19 mouse cellular contexts compared by ENCODE assay signal in the genomic region with DNA sequence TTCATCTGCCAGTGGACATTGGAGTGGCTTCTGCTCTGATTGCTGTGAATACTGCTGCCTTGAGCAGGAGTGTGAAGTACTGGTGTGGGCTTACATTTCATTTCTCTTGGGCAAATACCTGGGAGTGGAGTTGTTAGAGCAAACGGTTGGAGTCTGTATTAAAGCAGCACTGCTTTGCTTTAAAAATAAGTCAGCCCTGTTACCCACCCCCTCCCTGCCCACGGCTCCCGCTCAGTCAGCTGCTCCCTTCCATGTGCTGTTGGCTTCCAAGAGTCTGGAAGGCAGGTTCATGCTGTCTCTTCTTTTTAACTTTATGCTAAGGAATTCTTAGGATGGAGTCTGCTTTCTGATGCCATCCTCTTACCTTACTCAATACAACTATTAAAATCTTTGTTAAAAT. TPM values are rescaled to one million over a fixed set of nuclear protein-coding genes. Genes with fewer than 3 reads are reported as not detected.
DNase-seq lines count a peak whose midpoint lies in the region; ATAC-seq and TF ChIP-seq lines count a peak whose summit lies in the region.
"Had no signal": no experiment of that assay in that cellular context is flagged by ENCODE, and none has a peak within 500 bp of the region (broad histone marks: within the 10 kb centered on the region; RNA-seq: fewer than 3 reads in every experiment).

No protein-coding gene starts in this region.

- H3K27ac ChIP-seq in layer of hippocampus, adult 2 months, result peak overlapping the region; percentile 80
- H3K27ac ChIP-seq in cortical plate, adult 2 months (ENCODE audit: insufficient read depth, low read length), result peak overlapping the region; percentile 31; the same call in 1 of the 2 replicates
- no peak overlapping the region for H3K27ac ChIP-seq in forebrain, postnatal 0 days (ENCODE audit: low read depth, low read length)
- H3K27ac ChIP-seq: embryonic facial prominence, embryonic 10.5 days; embryonic facial prominence, embryonic 12.5 days; forebrain, embryonic 13.5 days; forebrain, embryonic 15.5 days had no signal

- no peak overlapping the region for H3K4me2 ChIP-seq in forebrain, postnatal 0 days (ENCODE audit: low read depth)
- H3K4me2 ChIP-seq: embryonic facial prominence, embryonic 12.5 days; forebrain, embryonic 13.5 days; forebrain, embryonic 15.5 days had no signal

- peak in 1 of 2 experiments; percentile 44 for DNase-seq in layer of hippocampus, adult 2 months (ENCODE audit: low spot score in 2 of 2)
- no peak for DNase-seq in layer of hippocampus, adult 9-11 months
- DNase-seq in right cerebral cortex, adult 18-20 months, result peak; percentile 66
- no peak for DNase-seq in right cerebral cortex, postnatal 14 days
- DNase-seq in kidney, adult 18-20 months, result no peak
- DNase-seq in forebrain, postnatal 0 days, result no peak
- DNase-seq: adrenal gland, adult 2 months; adrenal gland, postnatal 10 days; adrenal gland, postnatal 25 days; cerebellum, adult 11-12 months; cerebellum, adult 2 months; cerebellum, adult 9-10 months; cerebellum, postnatal 10 days; cerebellum, postnatal 25 days had no signal

- H3K36me3 ChIP-seq in forebrain, postnatal 0 days (ENCODE audit: insufficient read depth), result peaks cover 9% of the 10 kb centered on the region; the same call in 1 of the 2 replicates
- H3K36me3 ChIP-seq: embryonic facial prominence, embryonic 12.5 days; forebrain, embryonic 15.5 days had no signal

- WGBS in forebrain, postnatal 0 days, result 65% methylated on average over 3 of the region's 3 CpGs

- TF ChIP-seq CTCF in layer of hippocampus, adult 2 months (conservative IDR thresholded peaks at IDR 0.05), result no peak
- TF ChIP-seq CTCF in cortical plate, adult 2 months (IDR thresholded peaks at IDR 0.05; ENCODE audit: extremely low read depth, insufficient read depth, low read length), result no peak
- no peak for TF ChIP-seq CTCF in forebrain, postnatal 0 days (IDR thresholded peaks at IDR 0.05; ENCODE audit: low read depth)

- no peaks in the 10 kb centered on the region for H3K9me3 ChIP-seq in forebrain, postnatal 0 days (ENCODE audit: low read length)
- H3K9me3 ChIP-seq: embryonic facial prominence, embryonic 10.5 days; embryonic facial prominence, embryonic 12.5 days; forebrain, embryonic 13.5 days; forebrain, embryonic 15.5 days had no signal

- H3K4me1 ChIP-seq in cortical plate, adult 2 months (ENCODE audit: control insufficient read depth, insufficient read depth, low read length), result peaks cover 31% of the 10 kb centered on the region
- no peaks in the 10 kb centered on the region for H3K4me1 ChIP-seq in forebrain, postnatal 0 days (ENCODE audit: insufficient read depth)
- H3K4me1 ChIP-seq: embryonic facial prominence, embryonic 12.5 days had no signal

- no peak for TF ChIP-seq POLR2A in cortical plate, adult 2 months (IDR thresholded peaks at IDR 0.05; ENCODE audit: extremely low read depth, insufficient read depth, low read length)

- no peaks in the 10 kb centered on the region for H3K27me3 ChIP-seq in forebrain, postnatal 0 days (ENCODE audit: insufficient read depth, low read length)
- H3K27me3 ChIP-seq: embryonic facial prominence, embryonic 12.5 days; forebrain, embryonic 13.5 days; forebrain, embryonic 15.5 days had no signal

- peak overlapping the region; percentile 20; the same call in 1 of the 2 replicates for H3K4me3 ChIP-seq in layer of hippocampus, adult 2 months
- H3K4me3 ChIP-seq in cortical plate, adult 2 months (ENCODE audit: insufficient read depth, low read length), result no peak overlapping the region
- H3K4me3 ChIP-seq in forebrain, postnatal 0 days (ENCODE audit: low read depth, low read length), result no peak overlapping the region
- H3K4me3 ChIP-seq: embryonic facial prominence, embryonic 10.5 days; embryonic facial prominence, embryonic 12.5 days; forebrain, embryonic 13.5 days; forebrain, embryonic 15.5 days had no signal

- H3K9ac ChIP-seq in forebrain, postnatal 0 days, result no peak overlapping the region
- H3K9ac ChIP-seq: embryonic facial prominence, embryonic 12.5 days; forebrain, embryonic 13.5 days; forebrain, embryonic 15.5 days had no signal

- ATAC-seq in forebrain, postnatal 0 days, result no peak
- ATAC-seq: forebrain, embryonic 13.5 days; forebrain, embryonic 15.5 days had no signal

RNA-seq across cellular contexts. Expression of gene Baiap2, which starts 18.9 kb away (rescaled TPM):
- total RNA-seq in layer of hippocampus, adult 2 months (2021), result 100 to 1,000 TPM; 244 to 257 TPM
- polyA plus RNA-seq in cortical plate, adult 2 months (2012; rRNA removed), result 234 and 253 TPM in 2 replicates
- 42.3 and 52.0 TPM in 2 replicates for total RNA-seq in forebrain, postnatal 0 days (2014; rRNA removed)
- 31.1 and 36.6 TPM in 2 replicates for polyA plus RNA-seq in forebrain, postnatal 0 days (2015; fragmentation: Nextera tagmentation; extraction: Ambion mirVana)

RNA-seq across cellular contexts. Expression of gene Chmp6, which starts 48.3 kb away (rescaled TPM):
- 10 to 100 TPM; 34.7 to 45.9 TPM for total RNA-seq in layer of hippocampus, adult 2 months (2021)
- 44.2 and 48.1 TPM in 2 replicates for polyA plus RNA-seq in cortical plate, adult 2 months (2012; rRNA removed)
- total RNA-seq in forebrain, postnatal 0 days (2014; rRNA removed), result 91.1 and 91.9 TPM in 2 replicates
- polyA plus RNA-seq in forebrain, postnatal 0 days (2015; fragmentation: Nextera tagmentation; extraction: Ambion mirVana), result 102 and 105 TPM in 2 replicates
